Mouse (Mus musculus) kidney, postnatal 14 days (tissue): Measurements from ENCODE around the gene Ruvbl1.

Experiments
- DNase-seq: peaks from one replicate; pipeline ENCODE4 v3.0.0; 2022; ENCODE audit warnings: mixed read lengths

The Ruvbl1 gene

GRCm38 (mm10) chr6:88499481-88500404, 34.5 kb downstream of the Ruvbl1 start:
- DNase-seq = peak; percentile 54

DNA sequence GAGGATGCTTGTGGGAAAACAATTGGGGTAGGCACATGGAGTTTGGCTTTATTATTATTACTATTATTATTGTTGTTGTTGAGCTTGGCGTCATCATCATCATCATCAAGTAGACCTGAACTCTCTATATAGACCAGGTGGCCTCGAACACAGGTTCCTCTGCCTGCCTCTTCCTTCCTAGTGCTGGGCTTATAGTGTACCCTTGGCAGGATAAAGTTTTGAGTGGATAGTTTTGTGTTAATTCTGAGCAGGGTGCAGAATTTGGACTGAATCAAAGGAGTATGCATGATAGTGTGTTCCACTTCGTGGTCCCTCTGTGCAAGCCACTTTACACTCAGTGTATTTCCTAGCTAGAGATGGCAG, 35.2 kb downstream of the Ruvbl1 start:
- no peak for DNase-seq

DNA sequence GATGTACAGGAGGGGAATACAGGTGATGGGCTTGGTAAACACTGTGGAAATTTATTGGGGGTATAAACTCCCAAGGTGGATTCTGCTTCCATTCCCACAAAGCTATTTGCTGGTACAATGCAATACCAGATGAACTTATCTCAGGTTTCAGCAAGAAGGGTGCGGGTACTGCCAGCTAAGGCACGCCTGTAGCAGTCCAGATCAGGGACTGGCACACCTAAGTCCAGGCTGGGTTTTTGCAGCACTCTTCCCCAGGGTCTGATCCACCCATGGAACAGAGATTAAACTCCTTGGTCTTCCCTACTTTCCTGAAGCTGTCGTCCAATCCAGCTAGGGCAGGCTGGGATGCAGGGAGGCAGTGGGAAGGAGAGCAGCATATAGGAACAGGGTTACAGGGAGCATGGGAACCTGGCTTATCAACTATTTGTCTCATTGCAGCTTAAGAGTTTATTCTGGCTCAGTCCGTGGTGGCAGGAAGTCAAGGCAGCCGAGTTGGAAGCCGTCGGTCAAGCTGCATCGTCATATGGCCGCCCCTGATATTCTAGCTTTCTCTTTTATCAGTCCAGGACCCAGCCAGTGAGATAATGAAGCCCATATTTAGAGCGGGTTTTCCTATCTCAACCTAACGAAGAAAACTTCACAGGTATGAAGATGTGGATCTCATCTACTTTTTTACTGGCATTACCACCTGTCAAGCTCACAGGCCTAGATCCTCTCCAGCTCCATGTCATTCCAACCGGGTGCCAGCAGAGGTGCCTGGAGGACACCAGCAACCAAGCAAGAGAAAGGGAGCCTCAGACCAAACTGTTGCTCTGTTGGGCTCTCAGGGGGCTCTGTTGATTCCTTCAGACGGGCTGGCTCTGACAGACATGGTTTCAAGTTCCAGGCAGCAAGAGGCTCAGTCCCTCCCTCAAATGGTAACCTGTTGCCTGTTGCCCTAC, 37.1 kb downstream of the Ruvbl1 start:
- no peak for DNase-seq

- DNase-seq = no peak
Measured at GRCm38 (mm10) chr6:88503044-88503443, 37.8 kb downstream of the Ruvbl1 start.

- DNase-seq = no peak
Measured at GRCm38 (mm10) chr6:88513984-88514383, 48.8 kb downstream of the Ruvbl1 start.

DNA sequence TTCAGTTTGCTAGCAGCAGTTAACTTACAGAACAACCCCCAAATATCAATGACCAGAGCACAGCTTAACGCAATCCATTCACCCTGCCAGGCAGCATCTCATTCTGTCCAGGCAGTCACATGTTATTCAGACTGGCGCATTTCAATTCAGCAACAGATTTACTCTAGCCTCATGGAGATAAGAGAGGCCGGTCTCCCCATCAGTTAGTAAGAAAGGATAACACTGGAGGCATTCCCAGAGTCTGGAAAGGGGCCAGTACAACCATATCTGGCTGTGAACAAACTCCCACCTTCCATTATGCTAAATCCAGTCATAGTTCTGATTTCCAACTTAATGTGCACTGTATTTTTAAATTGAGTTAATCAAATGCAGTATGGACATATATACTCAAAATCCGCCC, 49.3 kb downstream of the Ruvbl1 start:
- no peak for DNase-seq

GRCm38 (mm10) chr6:88515971-88516370, 50.8 kb downstream of the Ruvbl1 start:
- DNase-seq = no peak

- no peak for DNase-seq
Measured at GRCm38 (mm10) chr6:88516667-88517066, 51.5 kb downstream of the Ruvbl1 start.

GRCm38 (mm10) chr6:88517701-88518403, 52.6 kb downstream of the Ruvbl1 start:
- no peak for DNase-seq

DNA sequence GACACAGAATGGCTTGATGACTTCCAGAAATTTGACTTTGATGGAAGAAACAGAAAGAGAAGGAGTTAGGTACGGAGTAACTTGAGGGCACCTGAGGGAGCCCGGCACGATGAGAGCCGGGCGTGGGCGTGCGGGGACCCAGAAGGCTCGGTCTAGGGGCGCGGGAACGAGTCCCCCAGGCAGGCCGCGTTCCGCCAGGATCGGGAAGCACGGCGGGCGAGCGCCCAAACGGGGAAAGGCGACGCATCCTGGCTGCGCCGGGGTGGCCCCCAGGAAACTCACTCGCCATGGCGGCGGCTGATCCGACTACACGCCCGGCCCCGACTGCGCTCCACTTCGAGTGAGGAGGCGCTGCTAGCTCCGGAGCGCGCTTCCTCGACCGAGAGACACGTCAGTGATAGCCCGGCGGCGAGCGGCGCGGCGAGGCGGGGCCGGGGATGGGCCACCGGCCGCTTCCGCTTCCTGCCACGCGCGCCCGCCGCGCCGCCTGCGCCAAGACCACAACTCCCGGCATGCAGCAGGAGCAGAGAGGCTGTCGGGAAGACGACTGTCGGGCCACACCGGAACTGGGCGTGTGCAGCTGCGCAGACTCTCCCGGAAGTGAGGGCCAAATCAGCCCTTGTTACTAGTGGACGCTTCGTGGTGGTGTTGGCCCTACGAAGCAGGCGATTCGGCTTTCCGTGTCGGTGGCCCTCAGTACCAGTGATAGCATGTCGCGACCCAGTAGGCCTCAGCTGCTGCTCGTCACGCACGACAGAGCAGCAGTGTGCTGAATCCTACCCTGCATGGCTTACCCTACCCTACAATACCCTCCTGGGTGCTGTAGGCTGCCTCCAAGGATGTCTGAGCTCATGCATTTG, 53.4 kb downstream of the Ruvbl1 start, which contains the start of gene Sec61a1:
Gene Sec61a1, minus strand, starts transcription at position 502 of the 860 bp plus-strand sequence.
- DNase-seq = peak; percentile 97

GRCm38 (mm10) chr6:88521821-88522220, 56.6 kb downstream of the Ruvbl1 start:
- DNase-seq = no peak

DNA sequence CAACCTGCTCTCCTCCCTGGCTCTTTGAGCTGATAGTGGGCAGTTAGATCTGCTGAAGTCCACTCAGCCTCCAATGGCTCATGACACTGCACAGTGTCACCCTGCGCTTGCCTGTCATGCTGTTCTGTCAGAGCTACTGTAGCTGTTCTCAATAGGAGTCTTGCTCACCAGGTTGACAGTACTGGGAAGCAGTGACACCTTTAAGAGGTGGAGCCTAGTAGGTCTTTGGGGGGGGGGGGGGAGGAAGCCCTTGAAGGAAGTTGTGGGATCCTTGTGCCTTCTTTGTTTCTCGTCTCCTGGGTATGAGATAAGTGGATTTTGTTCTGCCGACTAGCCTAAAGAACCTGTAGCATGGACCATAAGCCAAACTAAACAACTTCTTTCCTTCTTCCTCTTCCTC, 57.4 kb downstream of the Ruvbl1 start:
- DNase-seq = no peak

DNA sequence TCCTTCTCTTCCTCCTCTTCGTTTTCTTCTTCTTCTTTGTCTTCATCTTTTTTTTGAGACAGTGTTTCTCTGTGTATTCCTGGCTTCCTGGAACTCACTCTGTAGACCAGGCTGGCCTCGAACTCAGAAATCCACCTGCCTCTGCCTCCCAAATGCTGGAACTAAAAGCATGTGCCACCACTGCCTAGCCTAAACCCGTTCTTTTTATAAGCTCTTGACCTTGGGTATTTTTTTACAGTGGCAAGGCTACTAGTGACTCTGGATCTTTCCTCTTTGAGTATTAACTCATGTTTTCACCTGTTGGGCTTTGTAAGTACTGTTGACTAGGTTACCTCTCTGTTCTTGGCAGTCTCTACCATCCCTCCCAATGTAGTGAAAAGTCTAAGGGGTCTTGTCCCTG, 57.8 kb downstream of the Ruvbl1 start:
- DNase-seq = no peak

- no peak for DNase-seq
Measured at GRCm38 (mm10) chr6:88523451-88523850, 58.2 kb downstream of the Ruvbl1 start.

DNA sequence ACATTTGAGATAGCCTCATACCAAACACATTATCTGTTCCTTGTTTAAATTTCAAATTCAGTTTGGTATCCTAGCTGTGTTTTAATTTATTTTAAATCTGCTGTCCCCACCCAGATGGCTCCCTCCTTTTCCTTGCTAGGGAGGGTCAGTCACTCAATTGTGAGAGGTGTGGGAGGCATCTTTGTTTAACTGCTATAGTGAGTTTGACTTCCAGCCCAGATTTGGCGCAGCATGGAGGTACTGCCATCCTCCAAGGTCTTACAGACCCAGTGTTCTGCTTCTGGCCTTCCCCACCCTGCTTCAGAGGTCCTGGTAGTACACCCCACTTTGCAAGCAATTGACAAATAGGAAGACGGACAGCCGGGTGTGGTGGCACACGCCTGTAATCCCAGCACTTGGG, 58.8 kb downstream of the Ruvbl1 start:
- no peak for DNase-seq

- DNase-seq = no peak
Measured at GRCm38 (mm10) chr6:88530306-88530705, 65.1 kb downstream of the Ruvbl1 start.

- no peak for DNase-seq
Measured at GRCm38 (mm10) chr6:88540093-88540755, 75.0 kb downstream of the Ruvbl1 start.

DNA sequence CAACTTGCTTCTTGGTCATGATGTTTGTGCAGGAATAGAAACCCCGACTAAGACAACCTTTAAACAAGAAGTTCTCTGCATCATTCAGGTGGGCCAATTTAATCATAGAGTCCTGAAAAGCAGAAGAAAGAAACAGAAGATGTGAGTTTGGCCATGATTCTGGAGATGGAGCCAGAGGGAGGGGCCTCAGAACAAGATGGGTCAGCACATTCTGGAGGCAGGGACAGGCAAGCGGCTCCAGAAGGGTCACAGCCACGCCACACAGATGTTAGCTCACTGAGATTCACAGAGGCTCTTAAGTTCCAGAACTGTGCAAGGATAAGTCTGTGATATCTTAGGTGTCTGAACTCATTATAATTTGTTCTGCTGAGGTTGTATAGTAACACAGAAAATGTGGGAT, 79.0 kb downstream of the Ruvbl1 start:
- DNase-seq = no peak

DNA sequence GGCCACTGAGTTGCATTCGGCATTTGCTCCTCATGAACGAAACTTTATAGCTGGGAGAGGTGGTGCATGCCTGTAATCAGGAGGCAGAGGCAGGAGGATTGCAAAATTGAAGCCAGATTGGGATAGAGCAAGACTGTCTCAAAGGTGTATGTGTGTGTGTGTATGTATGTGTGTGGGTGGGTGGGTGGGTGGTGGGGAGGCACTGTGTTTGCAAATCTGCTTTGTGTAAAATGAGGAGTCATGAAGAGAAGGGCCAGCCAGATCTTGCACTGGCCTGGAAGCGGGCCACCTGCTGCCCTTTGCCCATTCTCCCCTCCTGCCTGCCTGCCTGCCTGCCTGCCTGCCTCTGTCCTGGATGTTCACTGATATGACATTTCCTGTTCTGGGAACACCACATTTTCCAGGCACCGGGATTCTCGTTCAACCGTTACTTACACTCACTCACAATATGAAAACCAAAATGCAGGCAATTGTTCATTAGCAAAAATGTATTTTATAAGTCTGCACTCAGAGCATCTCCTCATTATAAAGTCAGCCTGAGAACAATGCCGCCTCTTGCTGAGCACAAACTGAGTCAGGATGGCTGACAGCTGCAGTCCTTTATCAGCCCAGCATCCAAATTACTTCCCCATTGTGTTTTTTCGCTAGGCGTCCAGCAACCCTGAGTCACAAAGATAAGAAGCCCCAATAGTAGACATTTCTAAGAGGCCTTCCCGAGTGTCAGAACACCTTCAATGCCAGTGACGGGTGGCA, 79.6 kb downstream of the Ruvbl1 start:
- no peak for DNase-seq

GRCm38 (mm10) chr6:88545397-88545790, 80.2 kb downstream of the Ruvbl1 start:
- DNase-seq = no peak
